Mouse (Mus musculus) testis, adult 2 months (tissue): ENCODE results near the gene Srebf2. TPM values are rescaled to one million over a fixed set of nuclear protein-coding genes. Genes with fewer than 3 reads are reported as not detected.

Experiments
- H3K27ac ChIP-seq: fragments of 200-500 bp; 2 replicates; pipeline ENCODE4 v1.5.1; 2012; ENCODE audit warnings: low read depth, low read length; ENCODE audit not compliant: control insufficient read depth, insufficient read depth
- H3K27me3 ChIP-seq: fragments of 200-500 bp; 2 replicates; pipeline ENCODE4 v1.6.1; 2012; ENCODE audit warnings: mild to moderate bottlenecking, low read length, moderate library complexity; ENCODE audit not compliant: control insufficient read depth, insufficient read depth
- H3K36me3 ChIP-seq: fragments of 200-500 bp; 2 replicates; pipeline ENCODE4 v1.6.1; 2012; ENCODE audit warnings: mild to moderate bottlenecking, low read length; ENCODE audit not compliant: control insufficient read depth, insufficient read depth
- H3K4me1 ChIP-seq: fragments of 200-500 bp; 2 replicates; pipeline ENCODE4 v1.6.1; 2012; ENCODE audit warnings: low read length; ENCODE audit not compliant: control insufficient read depth, insufficient read depth
- H3K4me3 ChIP-seq: fragments of 200-500 bp; 2 replicates; pipeline ENCODE4 v1.5.1; 2012; ENCODE audit warnings: low read depth, mild to moderate bottlenecking, low read length, moderate library complexity, mixed read lengths; ENCODE audit not compliant: control insufficient read depth
- CTCF ChIP-seq: fragments of 200-500 bp; IDR thresholded peaks from 2 replicates; pipeline ENCODE4 v1.5.1; 2012; ENCODE audit warnings: low read depth, mild to moderate bottlenecking, inconsistent platforms, low read length, moderate library complexity; ENCODE audit not compliant: control insufficient read depth, insufficient read depth, insufficient replicate concordance
- POLR2A ChIP-seq: fragments of 200-500 bp; IDR thresholded peaks from 2 replicates; pipeline ENCODE4 v1.6.1; 2012; ENCODE audit warnings: low read depth, mild to moderate bottlenecking, inconsistent platforms, low read length, moderate library complexity; ENCODE audit not compliant: control insufficient read depth
- polyA plus RNA-seq: library from polyadenylated mRNA; depleted of rRNA; stranded (reverse); fragments of >200 nt; gene quantifications from 2 replicates; pipeline ENCODE4 v1.2.3, GENCODE M21; 2012; rRNA removed

The Srebf2 gene
- polyA plus RNA-seq, 1 experiment: 36.2 TPM

DNA sequence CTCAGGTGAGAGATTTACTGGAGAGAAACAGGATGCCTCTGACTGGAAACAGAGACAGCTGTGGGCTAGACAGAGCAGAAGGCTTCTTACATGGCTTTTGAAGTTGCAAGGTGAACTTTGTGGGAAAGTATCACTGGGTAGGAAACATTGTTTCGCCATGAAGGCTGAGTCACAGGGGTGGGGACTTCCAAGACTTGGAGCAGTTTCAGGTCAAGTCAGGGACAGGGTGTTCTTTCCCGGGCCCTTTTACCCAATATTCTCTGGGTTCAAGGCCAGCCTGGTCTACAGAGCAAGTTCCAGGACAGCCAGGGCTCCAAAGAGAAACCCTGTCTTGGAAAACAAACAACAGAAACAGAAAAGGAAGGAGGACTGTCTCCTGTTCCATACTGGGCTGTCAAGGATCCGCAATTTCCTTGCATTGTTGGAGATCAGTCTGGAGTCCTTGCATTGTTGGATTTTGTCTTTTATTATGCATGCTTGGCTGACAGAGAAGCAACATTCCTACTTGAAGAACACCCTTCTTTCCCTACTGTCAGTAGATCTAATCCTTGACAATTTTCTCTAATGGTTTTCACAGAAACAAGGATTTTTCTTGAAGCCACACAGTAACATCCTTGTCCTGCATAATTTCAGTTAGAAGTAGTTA lies 100.3 kb downstream of the Srebf2 start:
- Histone ChIP-seq H3K27me3 (no peaks in the 10 kb centered on the region), H3K4me1 (peaks cover 12% of the 10 kb centered on the region), H3K4me3 (no peak overlapping the region), H3K36me3 (no peaks in the 10 kb centered on the region), H3K27ac (no peak overlapping the region)
- TF ChIP-seq POLR2A (no peak), CTCF (no peak)

DNA sequence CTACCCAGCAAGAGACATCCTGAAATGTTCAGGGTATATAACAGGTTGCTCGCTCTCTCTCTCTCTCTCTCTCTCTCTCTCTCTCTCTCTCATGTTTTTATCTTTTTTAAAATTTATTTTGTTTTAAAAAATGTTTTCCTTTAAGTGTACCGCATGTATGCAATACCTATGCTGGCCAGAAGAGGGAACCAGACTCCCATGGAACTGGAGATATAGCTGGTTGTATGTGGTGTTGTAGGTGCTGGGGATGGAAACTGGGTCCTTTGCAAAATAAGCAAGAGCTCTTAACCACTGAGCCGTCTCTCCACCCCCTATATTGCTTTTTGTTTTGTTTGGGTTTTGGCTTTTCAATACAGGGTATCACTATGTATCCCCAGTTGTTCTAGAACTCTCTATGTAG lies 104.6 kb downstream of the Srebf2 start:
- H3K27me3 ChIP-seq: no peaks in the 10 kb centered on the region
- no peaks in the 10 kb centered on the region for H3K36me3 ChIP-seq
- H3K27ac ChIP-seq: no peak overlapping the region
- no peak overlapping the region for H3K4me3 ChIP-seq
- TF ChIP-seq CTCF (no peak), POLR2A (no peak)
- no peaks in the 10 kb centered on the region; the same call in 1 of the 2 replicates for H3K4me1 ChIP-seq

DNA sequence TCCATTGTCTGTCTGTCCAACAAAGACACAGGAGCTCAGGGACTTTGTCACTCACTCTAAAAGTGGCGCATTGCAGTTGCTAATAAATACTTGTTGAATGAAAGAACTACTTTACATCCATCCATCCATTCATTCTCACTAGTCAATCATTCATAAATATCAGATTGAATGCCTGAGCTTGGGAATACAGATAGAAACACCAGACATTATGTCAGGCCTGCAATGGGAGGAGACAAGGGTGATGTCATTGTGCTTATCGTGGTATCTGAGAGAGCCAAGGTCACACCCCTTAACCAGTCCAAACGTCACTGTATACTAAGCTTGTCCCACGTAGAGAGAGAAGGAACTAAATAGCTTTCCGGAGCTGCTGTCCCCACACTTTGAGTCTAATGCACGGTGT lies 105.1 kb downstream of the Srebf2 start, which contains the start of gene 1500009C09Rik:
TSS of gene 1500009C09Rik (plus strand) at position 301 of the 400 bp plus-strand sequence.
- Histone ChIP-seq H3K36me3 (no peaks in the 10 kb centered on the region), H3K4me1 (no peaks in the 10 kb centered on the region; the same call in 1 of the 2 replicates), H3K27ac (no peak within 1 kb of the TSS), H3K4me3 (no peak within 1 kb of the TSS), H3K27me3 (no peaks in the 10 kb centered on the region)
- TF ChIP-seq CTCF (no peak), POLR2A (no peak)

Other genes with a start within 250 kb of the Srebf2 start
- gene Polr3h, start 220.9 kb upstream of the Srebf2 start, polyA plus RNA-seq: 11.9 and 12.9 TPM in 2 replicates
- 8.1 and 9.2 TPM in 2 replicates for gene Csdc2, start 210.4 kb upstream of the Srebf2 start, polyA plus RNA-seq
- 12.1 and 13.8 TPM in 2 replicates for gene Pmm1, start 186.3 kb upstream of the Srebf2 start, polyA plus RNA-seq
- gene 1700029P11Rik, start 166.6 kb upstream of the Srebf2 start, polyA plus RNA-seq: 153 and 159 TPM in 2 replicates
- 16.7 and 20.4 TPM in 2 replicates for gene Xrcc6, start 159.3 kb upstream of the Srebf2 start, polyA plus RNA-seq
- gene Desi1, start 113.3 kb upstream of the Srebf2 start, polyA plus RNA-seq: 646 and 682 TPM in 2 replicates
- gene Snu13, start 99.6 kb upstream of the Srebf2 start, polyA plus RNA-seq: 68.8 and 72.0 TPM in 2 replicates
- 86.7 and 90.3 TPM in 2 replicates for gene 4930407I10Rik, start 88.0 kb upstream of the Srebf2 start, polyA plus RNA-seq
- 8.2 and 10.3 TPM in 2 replicates for gene Mei1, start 77.2 kb upstream of the Srebf2 start, polyA plus RNA-seq
- gene Ccdc134, start 19.3 kb upstream of the Srebf2 start, polyA plus RNA-seq: 18.1 and 19.9 TPM in 2 replicates
- 0.31 and 0.61 TPM in 2 replicates for gene Shisa8, start 65.6 kb downstream of the Srebf2 start, polyA plus RNA-seq
- gene Tnfrsf13c, start 77.2 kb downstream of the Srebf2 start, polyA plus RNA-seq: 7.2 and 8.0 TPM in 2 replicates
- gene Cenpm, start 97.6 kb downstream of the Srebf2 start, polyA plus RNA-seq: 14.6 and 21.3 TPM in 2 replicates
- gene 1500009C09Rik, start 105.2 kb downstream of the Srebf2 start, polyA plus RNA-seq: 7.8 and 9.4 TPM in 2 replicates
- gene Sept3, start 127.7 kb downstream of the Srebf2 start, polyA plus RNA-seq: 12.1 and 14.0 TPM in 2 replicates
- gene Wbp2nl, start 151.8 kb downstream of the Srebf2 start, polyA plus RNA-seq: 149 and 170 TPM in 2 replicates
- gene Naga, start 191.7 kb downstream of the Srebf2 start, polyA plus RNA-seq: 45.3 and 48.9 TPM in 2 replicates
- gene Pheta2, start 191.8 kb downstream of the Srebf2 start, polyA plus RNA-seq: 5.0 and 5.5 TPM in 2 replicates
- 129 and 140 TPM in 2 replicates for gene Smdt1, start 191.8 kb downstream of the Srebf2 start, polyA plus RNA-seq
- 240 and 246 TPM in 2 replicates for gene Ndufa6, start 207.1 kb downstream of the Srebf2 start, polyA plus RNA-seq
- 9.9 and 11.0 TPM in 2 replicates for gene Cyp2d22, start 233.1 kb downstream of the Srebf2 start, polyA plus RNA-seq
- gene Cyp2d11, start 246.8 kb downstream of the Srebf2 start, polyA plus RNA-seq: not detected in 2 replicates